Mouse (Mus musculus): ENCODE results near the gene Spns3. TPM values are rescaled to one million over a fixed set of nuclear protein-coding genes. Genes with fewer than 3 reads are reported as not detected.
"Not testable (repeated sequence)": the region's sequence is repeated elsewhere in the genome, so short reads cannot be mapped to it uniquely, and the experiment has no call there.

Spns3 gene
- polyA plus RNA-seq, 1 experiment from 2014 or later: 0.19 TPM

DNA sequence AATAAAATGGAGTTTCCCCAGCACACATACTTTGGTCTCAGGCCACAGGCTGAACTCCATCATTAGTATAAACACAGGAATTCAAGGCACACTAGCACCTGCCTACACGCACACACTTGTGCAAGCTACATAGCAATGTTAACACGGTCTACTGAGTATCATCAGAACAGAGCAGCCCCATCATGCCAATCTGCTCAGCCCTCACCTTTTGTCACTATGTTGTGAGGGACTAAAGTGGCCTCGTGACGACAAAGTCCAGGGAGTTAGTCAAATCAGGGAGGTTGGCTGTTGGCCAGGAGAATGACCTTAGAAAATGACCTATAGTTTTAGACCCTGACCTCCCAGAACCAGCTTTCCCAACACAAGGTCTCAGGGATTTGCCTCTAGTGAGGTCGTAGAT is 7.8 kb upstream of the Spns3 start:
- Histone ChIP-seq H3K9me3 (replicated peaks) (no peaks in the 10 kb centered on the region), H3K27ac (ENCODE audit: poor library complexity, severe bottlenecking) (no peak overlapping the region), H3K4me3 (no peak overlapping the region), H3K4me2 (no peak overlapping the region), H3K36me3 (no peaks in the 10 kb centered on the region), H3K9ac (no peak overlapping the region), H3K27me3 (replicated peaks) (no peaks in the 10 kb centered on the region), H3K4me1 (replicated peaks) (no peaks in the 10 kb centered on the region)
- 62% methylated on average over 5 of the region's 5 CpGs for WGBS
- no peak for ATAC-seq (ENCODE audit: insufficient number of reproducible peaks, low FRiP score)

DNA sequence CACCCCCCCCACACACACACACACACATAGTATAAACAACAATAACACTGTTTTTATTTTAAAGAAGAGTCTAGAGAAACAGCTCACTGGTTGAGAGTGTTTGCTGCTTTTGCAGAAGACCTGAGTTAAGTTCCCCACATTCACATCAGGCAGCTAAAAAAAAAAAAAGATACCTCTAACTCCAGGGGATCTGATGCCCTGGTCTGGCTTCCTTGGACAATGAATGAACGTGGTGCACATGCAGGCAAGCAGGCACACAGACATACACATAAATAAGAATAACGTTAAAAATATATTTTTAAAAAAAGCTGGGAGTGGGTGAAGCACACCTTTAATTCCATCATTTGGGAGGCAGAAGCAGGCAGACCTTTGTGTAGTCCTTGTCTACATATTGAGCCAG is 6.6 kb upstream of the Spns3 start:
- no peak overlapping the region for H3K4me3 ChIP-seq
- no peak overlapping the region for H3K9ac ChIP-seq
- ATAC-seq (ENCODE audit: insufficient number of reproducible peaks, low FRiP score): no peak
- 53% methylated on average over 2 of the region's 2 CpGs for WGBS
- H3K27me3 ChIP-seq (replicated peaks): no peaks in the 10 kb centered on the region
- H3K9me3 ChIP-seq (replicated peaks): no peaks in the 10 kb centered on the region
- H3K36me3 ChIP-seq: no peaks in the 10 kb centered on the region
- H3K4me1 ChIP-seq (replicated peaks): no peaks in the 10 kb centered on the region
- H3K27ac ChIP-seq (ENCODE audit: poor library complexity, severe bottlenecking): no peak overlapping the region
- no peak overlapping the region for H3K4me2 ChIP-seq

DNA sequence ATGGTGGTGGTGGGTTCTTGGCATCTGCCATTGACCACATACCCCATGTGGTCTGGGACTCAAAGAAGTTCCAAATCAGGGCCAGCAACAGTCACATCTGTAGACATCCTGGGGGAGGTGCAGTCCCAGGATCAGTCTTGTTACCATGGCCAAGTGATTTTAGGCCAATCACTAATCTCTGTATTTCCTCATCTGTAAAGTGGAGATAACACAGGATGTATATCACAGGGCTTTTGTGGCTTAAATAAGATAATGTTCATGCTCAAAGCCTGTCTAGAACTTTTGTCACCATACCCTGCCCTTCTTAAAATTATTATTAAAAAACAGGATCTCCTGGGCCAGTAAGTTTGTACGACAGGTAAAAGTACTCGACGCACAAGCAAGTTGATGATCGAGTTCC is 6.2 kb upstream of the Spns3 start:
- Histone ChIP-seq H3K27ac (ENCODE audit: poor library complexity, severe bottlenecking) (no peak overlapping the region), H3K4me3 (no peak overlapping the region), H3K4me2 (no peak overlapping the region), H3K36me3 (no peaks in the 10 kb centered on the region), H3K4me1 (replicated peaks) (no peaks in the 10 kb centered on the region), H3K9me3 (replicated peaks) (no peaks in the 10 kb centered on the region), H3K27me3 (replicated peaks) (no peaks in the 10 kb centered on the region), H3K9ac (no peak overlapping the region)
- WGBS: 83% methylated on average over 4 of the region's 4 CpGs
- ATAC-seq (ENCODE audit: insufficient number of reproducible peaks, low FRiP score): no peak

DNA sequence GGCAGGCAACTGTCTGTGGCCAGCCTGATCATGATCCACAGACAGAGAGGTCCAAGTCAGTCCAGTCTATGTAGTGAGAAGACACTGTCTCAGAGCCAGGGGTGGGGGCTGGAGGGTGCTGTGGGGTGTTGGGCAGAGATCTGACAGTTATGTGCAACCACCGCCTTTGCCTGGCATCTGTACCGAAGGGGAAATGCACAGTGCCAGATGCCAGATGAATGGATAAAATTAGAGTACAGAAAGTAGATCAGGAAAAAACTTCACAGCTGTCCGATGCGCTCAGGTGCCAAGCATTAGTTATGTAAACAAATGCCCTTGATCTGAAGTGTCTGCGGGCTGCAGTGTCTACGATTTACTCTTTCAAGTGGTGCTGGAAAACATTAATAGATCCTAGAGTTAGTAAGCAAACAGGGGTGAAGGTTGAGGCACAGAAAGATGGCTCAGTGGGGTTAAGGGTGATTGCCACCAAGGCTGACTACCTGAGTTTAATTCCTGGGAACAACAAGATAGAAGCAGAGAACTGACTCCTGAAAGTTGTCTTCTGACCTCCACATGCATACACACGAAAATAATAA is 1.3 kb upstream of the Spns3 start:
- Histone ChIP-seq H3K36me3 (no peaks in the 10 kb centered on the region), H3K27ac (ENCODE audit: poor library complexity, severe bottlenecking) (no peak overlapping the region), H3K4me3 (no peak overlapping the region), H3K9ac (no peak overlapping the region), H3K9me3 (replicated peaks) (no peaks in the 10 kb centered on the region), H3K4me1 (replicated peaks) (peaks cover 8% of the 10 kb centered on the region), H3K4me2 (no peak overlapping the region), H3K27me3 (replicated peaks) (peaks cover 4% of the 10 kb centered on the region; the same call in 1 of the 2 replicates)
- no peak for ATAC-seq (ENCODE audit: insufficient number of reproducible peaks, low FRiP score)
- WGBS: 80% methylated on average over 7 of the region's 7 CpGs

DNA sequence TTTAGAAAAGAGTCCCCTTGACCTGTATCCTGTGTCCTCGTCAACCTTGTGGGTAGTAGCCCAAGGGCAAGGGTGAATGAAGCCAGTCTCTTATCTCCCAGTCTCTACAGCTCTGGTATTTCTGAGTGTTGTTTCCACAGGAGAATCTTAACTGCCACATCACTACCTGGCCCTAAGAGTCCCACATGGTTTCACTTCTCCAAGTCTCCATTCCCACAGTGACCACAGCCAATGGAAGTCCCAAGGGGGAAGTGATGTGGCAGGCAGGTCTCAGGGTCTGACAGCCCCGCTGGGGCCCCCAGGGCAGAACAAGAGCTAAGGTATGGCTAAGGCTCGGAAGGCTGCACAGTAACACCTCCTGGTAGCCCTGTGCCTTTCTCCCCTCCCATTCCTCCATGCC is 3.1 kb downstream of the Spns3 start:
- Histone ChIP-seq H3K36me3 (no peaks in the 10 kb centered on the region), H3K9ac (no peak overlapping the region), H3K4me1 (replicated peaks) (peaks cover 17% of the 10 kb centered on the region), H3K27me3 (replicated peaks) (peaks cover 4% of the 10 kb centered on the region; the same call in 1 of the 2 replicates), H3K4me3 (no peak overlapping the region), H3K27ac (ENCODE audit: poor library complexity, severe bottlenecking) (no peak overlapping the region), H3K9me3 (replicated peaks) (no peaks in the 10 kb centered on the region), H3K4me2 (no peak overlapping the region)
- ATAC-seq (ENCODE audit: insufficient number of reproducible peaks, low FRiP score): no peak
- WGBS: 57% methylated on average over 3 of the region's 3 CpGs

DNA sequence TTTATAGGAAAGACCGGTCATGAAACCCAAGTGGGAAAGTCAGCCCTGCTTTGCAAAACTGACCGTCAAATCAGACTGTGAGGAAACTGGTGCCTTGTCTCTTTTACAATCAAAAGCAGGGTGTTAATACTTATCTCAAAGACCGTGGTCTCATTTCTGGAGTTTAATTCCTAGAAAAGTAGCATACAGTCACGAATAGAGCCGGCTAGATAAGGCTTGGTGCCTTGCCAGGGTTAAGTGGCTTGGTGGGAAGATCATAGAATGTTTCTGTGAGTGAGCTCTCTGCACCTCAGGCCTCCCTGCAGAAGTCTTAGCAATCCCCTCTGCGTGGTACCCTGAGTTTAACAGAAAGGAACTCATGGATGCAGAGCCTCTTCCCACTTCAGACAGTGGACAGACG is 5.6 kb downstream of the Spns3 start:
- Histone ChIP-seq H3K4me1 (replicated peaks) (peaks cover 9% of the 10 kb centered on the region), H3K27me3 (replicated peaks) (peaks cover 11% of the 10 kb centered on the region; the same call in 1 of the 2 replicates), H3K36me3 (no peaks in the 10 kb centered on the region), H3K4me3 (no peak overlapping the region), H3K9ac (no peak overlapping the region), H3K4me2 (no peak overlapping the region), H3K9me3 (replicated peaks) (no peaks in the 10 kb centered on the region), H3K27ac (ENCODE audit: poor library complexity, severe bottlenecking) (no peak overlapping the region)
- 42% methylated on average over 7 of the region's 7 CpGs for WGBS
- no peak for ATAC-seq (ENCODE audit: insufficient number of reproducible peaks, low FRiP score)

DNA sequence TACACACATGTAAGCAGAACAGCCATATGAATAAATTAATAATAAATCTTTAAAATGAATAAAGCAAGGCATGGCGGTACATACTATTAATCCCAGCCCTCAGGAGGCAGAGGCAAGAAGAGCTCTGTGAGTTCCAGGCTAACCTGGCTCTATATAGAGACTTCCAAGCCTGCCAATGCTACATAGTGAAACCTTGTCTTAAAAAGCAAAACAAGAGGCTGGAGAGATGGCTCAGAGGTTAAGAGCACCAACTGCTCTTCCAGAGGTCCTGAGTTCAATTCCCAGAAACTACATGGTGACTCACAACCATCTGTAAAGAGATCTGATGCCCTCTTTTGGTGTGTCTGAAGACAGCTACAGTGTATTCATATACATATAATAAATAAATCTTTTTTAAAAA is 6.6 kb downstream of the Spns3 start:
- not testable (repeated sequence) for ATAC-seq (ENCODE audit: insufficient number of reproducible peaks, low FRiP score); H3K36me3 ChIP-seq; H3K9me3 ChIP-seq (replicated peaks); H3K4me3 ChIP-seq; H3K4me1 ChIP-seq (replicated peaks); H3K4me2 ChIP-seq; H3K27ac ChIP-seq (ENCODE audit: poor library complexity, severe bottlenecking); H3K9ac ChIP-seq
- WGBS: 85% methylated on average over 1 of the region's 1 CpGs
- H3K27me3 ChIP-seq (replicated peaks): peaks cover 11% of the 10 kb centered on the region; the same call in 1 of the 2 replicates

DNA sequence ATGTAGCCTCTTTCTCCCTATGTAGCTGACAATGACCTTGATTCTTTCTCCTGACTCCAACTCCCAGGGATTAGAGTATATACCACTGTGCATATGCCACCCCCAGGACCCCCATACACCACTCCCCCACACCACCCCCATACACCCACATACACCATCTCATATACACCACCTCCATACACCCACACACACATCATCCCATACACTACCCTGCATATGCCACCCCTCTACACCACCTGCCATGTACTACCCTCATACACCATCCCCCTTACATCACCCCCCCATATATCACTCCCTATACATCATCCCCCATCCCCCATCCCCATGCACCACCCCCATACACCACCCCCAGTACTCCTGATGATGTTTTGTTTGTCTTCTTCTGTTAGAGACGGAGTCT is 7.7 kb downstream of the Spns3 start:
- H3K36me3 ChIP-seq: no peaks in the 10 kb centered on the region
- ATAC-seq (ENCODE audit: insufficient number of reproducible peaks, low FRiP score): peak; percentile 40; the same call in 1 of the 2 replicates
- H3K4me2 ChIP-seq: no peak overlapping the region
- H3K4me3 ChIP-seq: no peak overlapping the region
- peaks cover 19% of the 10 kb centered on the region for H3K4me1 ChIP-seq (replicated peaks)
- H3K27ac ChIP-seq (ENCODE audit: poor library complexity, severe bottlenecking): no peak overlapping the region
- WGBS: 79% methylated on average over 1 of the region's 1 CpGs
- H3K9me3 ChIP-seq (replicated peaks): no peaks in the 10 kb centered on the region
- no peak overlapping the region for H3K9ac ChIP-seq
- H3K27me3 ChIP-seq (replicated peaks): 0 out of 2 replicates have a peak, but pooled peaks cover 6% of the 10 kb centered on the region

DNA sequence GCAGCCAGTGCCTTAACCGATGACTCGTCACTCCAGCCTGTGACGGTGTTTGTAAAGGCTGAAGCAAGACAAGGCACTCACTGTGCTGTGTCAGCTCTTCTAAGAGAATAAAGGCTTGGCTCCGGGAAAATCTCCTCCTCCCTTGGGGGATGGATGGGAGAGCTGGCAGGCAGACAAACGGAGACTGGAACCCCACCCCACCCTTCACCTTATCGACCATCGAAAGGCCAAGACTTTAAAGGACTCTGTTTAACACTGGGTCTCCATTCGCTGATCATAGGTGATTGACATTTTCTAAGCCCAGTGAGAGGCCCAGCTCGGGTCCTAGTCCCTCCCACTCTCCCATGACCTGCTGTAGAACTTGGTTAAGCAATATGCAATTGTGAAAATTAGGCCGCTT is 8.4 kb downstream of the Spns3 start:
- no peak overlapping the region for H3K27ac ChIP-seq (ENCODE audit: poor library complexity, severe bottlenecking)
- no peak for ATAC-seq (ENCODE audit: insufficient number of reproducible peaks, low FRiP score)
- 0 out of 2 replicates have a peak, but pooled peaks cover 6% of the 10 kb centered on the region for H3K27me3 ChIP-seq (replicated peaks)
- no peaks in the 10 kb centered on the region for H3K36me3 ChIP-seq
- H3K4me1 ChIP-seq (replicated peaks): peaks cover 19% of the 10 kb centered on the region
- 61% methylated on average over 10 of the region's 10 CpGs for WGBS
- H3K9ac ChIP-seq: no peak overlapping the region
- no peak overlapping the region for H3K4me3 ChIP-seq
- H3K9me3 ChIP-seq (replicated peaks): no peaks in the 10 kb centered on the region
- H3K4me2 ChIP-seq: no peak overlapping the region

DNA sequence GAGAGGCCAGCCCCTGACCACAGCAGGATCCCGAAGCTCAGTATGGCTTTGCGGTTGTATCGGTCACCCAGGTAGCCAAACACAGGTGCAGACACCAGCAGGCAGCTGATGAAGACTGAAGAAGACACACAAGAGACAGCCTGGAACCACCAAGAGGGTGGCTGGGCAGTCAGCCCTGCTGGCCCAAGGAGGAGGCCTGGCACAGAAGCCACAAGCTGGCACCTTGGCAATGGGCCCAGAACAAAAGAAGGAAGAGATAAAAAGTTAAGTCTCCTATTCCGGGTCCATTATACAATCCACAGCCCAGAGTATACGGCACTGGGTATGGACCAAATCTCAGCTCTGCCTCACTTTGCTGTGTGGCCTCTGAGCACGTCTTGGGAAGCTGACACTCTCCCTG is 9.9 kb downstream of the Spns3 start:
- H3K9ac ChIP-seq: no peak overlapping the region
- H3K4me2 ChIP-seq: no peak overlapping the region
- H3K27ac ChIP-seq (ENCODE audit: poor library complexity, severe bottlenecking): no peak overlapping the region
- ATAC-seq (ENCODE audit: insufficient number of reproducible peaks, low FRiP score): no peak
- H3K4me3 ChIP-seq: no peak overlapping the region
- H3K4me1 ChIP-seq (replicated peaks): peaks cover 19% of the 10 kb centered on the region
- 0 out of 2 replicates have a peak, but pooled peaks cover 2% of the 10 kb centered on the region for H3K9me3 ChIP-seq (replicated peaks)
- H3K27me3 ChIP-seq (replicated peaks): 0 out of 2 replicates have a peak, but pooled peaks cover 6% of the 10 kb centered on the region
- WGBS: 73% methylated on average over 6 of the region's 6 CpGs
- H3K36me3 ChIP-seq: no peaks in the 10 kb centered on the region

DNA sequence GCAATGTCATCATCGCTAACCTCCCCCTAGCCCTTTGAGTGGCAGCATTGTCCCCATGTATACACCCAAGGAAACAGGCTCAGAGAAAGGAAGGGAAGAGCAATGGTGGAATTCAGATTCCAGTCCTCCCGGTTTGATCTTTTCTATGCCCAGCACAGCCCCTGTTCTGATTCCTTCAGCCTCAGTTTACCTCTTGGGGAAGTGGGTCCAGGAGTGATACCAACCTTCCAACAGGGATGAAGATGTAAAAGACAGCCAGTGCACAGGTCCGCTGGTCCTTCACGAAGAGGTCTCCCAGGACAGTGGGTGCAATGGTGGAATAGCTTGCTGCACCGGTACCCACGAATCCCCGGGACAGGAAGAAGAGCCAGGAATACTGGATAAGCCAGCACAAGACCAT is 11.5 kb downstream of the Spns3 start:
- 88% methylated on average over 7 of the region's 7 CpGs for WGBS

More for the DNA sequence above, 11.5 kb downstream of the Spns3 start:
- Histone ChIP-seq H3K4me2 (no peak overlapping the region), H3K9ac (no peak overlapping the region), H3K36me3 (no peaks in the 10 kb centered on the region), H3K27me3 (replicated peaks) (0 out of 2 replicates have a peak, but pooled peaks cover 6% of the 10 kb centered on the region), H3K9me3 (replicated peaks) (peaks cover 4% of the 10 kb centered on the region; the same call in 1 of the 2 replicates), H3K4me1 (replicated peaks) (peaks cover 10% of the 10 kb centered on the region), H3K4me3 (no peak overlapping the region), H3K27ac (ENCODE audit: poor library complexity, severe bottlenecking) (no peak overlapping the region)
- ATAC-seq (ENCODE audit: insufficient number of reproducible peaks, low FRiP score): no peak

Measured in heart, embryonic 12.5 days (tissue).